Mouse (Mus musculus): ENCODE measurements around the gene Decr2.
"Not testable (repeated sequence)": the region's sequence is repeated elsewhere in the genome, so short reads cannot be mapped to it uniquely, and the experiment has no call there.

- not testable (repeated sequence) for TF ChIP-seq POLR2A (IDR thresholded peaks at IDR 0.05; ENCODE audit: insufficient read depth, low read length); CTCF (IDR thresholded peaks at IDR 0.05; ENCODE audit: low read depth, low read length)
Observed at GRCm38 (mm10) chr17:26099316-26099715, 9.2 kb upstream of the Decr2 start.

Data from ES-Bruce4 (cell line).